Mouse (Mus musculus): ENCODE measurements around the gene Kcnn3.

Gene Kcnn3

GRCm38 (mm10) chr3:89519894-89520293, at the start of gene Kcnn3:
Gene Kcnn3 (plus strand): TSS chr3:89520164.
- DNase-seq (ENCODE audit: low spot score), result no peak

- no peak for DNase-seq (ENCODE audit: low spot score)
These were observed 47.7 kb upstream of the Kcnn3 start for GRCm38 (mm10) chr3:89472280-89472679.

- no peak for DNase-seq (ENCODE audit: low spot score)
These were observed 46.1 kb upstream of the Kcnn3 start for GRCm38 (mm10) chr3:89473838-89474237.

GRCm38 (mm10) chr3:89479055-89479454, 40.9 kb upstream of the Kcnn3 start:
- no peak for DNase-seq (ENCODE audit: low spot score)

GRCm38 (mm10) chr3:89481488-89481887, 38.5 kb upstream of the Kcnn3 start:
- DNase-seq (ENCODE audit: low spot score), result no peak

- no peak for DNase-seq (ENCODE audit: low spot score)
These were observed 37.7 kb upstream of the Kcnn3 start for GRCm38 (mm10) chr3:89482249-89482648.

GRCm38 (mm10) chr3:89484766-89485524, 35.0 kb upstream of the Kcnn3 start:
- peak; percentile 56 for DNase-seq (ENCODE audit: low spot score)

GRCm38 (mm10) chr3:89486111-89486510, 33.9 kb upstream of the Kcnn3 start:
- no peak for DNase-seq (ENCODE audit: low spot score)

- DNase-seq (ENCODE audit: low spot score), result no peak
These were observed 32.9 kb upstream of the Kcnn3 start for GRCm38 (mm10) chr3:89486916-89487702.

GRCm38 (mm10) chr3:89490790-89491189, 29.2 kb upstream of the Kcnn3 start:
- no peak for DNase-seq (ENCODE audit: low spot score)

- no peak for DNase-seq (ENCODE audit: low spot score)
These were observed 28.4 kb upstream of the Kcnn3 start for GRCm38 (mm10) chr3:89491559-89491958.

- no peak for DNase-seq (ENCODE audit: low spot score)
These were observed 27.2 kb upstream of the Kcnn3 start for GRCm38 (mm10) chr3:89492701-89493151.

- no peak for DNase-seq (ENCODE audit: low spot score)
These were observed 25.3 kb upstream of the Kcnn3 start for GRCm38 (mm10) chr3:89494630-89495029.

- DNase-seq (ENCODE audit: low spot score), result no peak
These were observed 23.6 kb upstream of the Kcnn3 start for GRCm38 (mm10) chr3:89496366-89496765.

GRCm38 (mm10) chr3:89499696-89500095, 20.3 kb upstream of the Kcnn3 start:
- DNase-seq (ENCODE audit: low spot score), result no peak

- DNase-seq (ENCODE audit: low spot score), result no peak
These were observed 18.5 kb upstream of the Kcnn3 start for GRCm38 (mm10) chr3:89501486-89501885.

GRCm38 (mm10) chr3:89502551-89502950, 17.4 kb upstream of the Kcnn3 start:
- DNase-seq (ENCODE audit: low spot score), result no peak

GRCm38 (mm10) chr3:89508041-89508440, 11.9 kb upstream of the Kcnn3 start:
- no peak for DNase-seq (ENCODE audit: low spot score)

- no peak for DNase-seq (ENCODE audit: low spot score)
These were observed 9.0 kb upstream of the Kcnn3 start for GRCm38 (mm10) chr3:89510979-89511378.

GRCm38 (mm10) chr3:89511400-89511799, 8.6 kb upstream of the Kcnn3 start:
- DNase-seq (ENCODE audit: low spot score), result no peak

GRCm38 (mm10) chr3:89512225-89512624, 7.7 kb upstream of the Kcnn3 start:
- no peak for DNase-seq (ENCODE audit: low spot score)

- DNase-seq (ENCODE audit: low spot score), result no peak
These were observed 4.5 kb upstream of the Kcnn3 start for GRCm38 (mm10) chr3:89515444-89515843.

GRCm38 (mm10) chr3:89516321-89516720, 3.6 kb upstream of the Kcnn3 start:
- DNase-seq (ENCODE audit: low spot score), result no peak

Data from spleen, adult 12 weeks (tissue).